Mouse (Mus musculus) midbrain, embryonic 11.5 days (tissue): ENCODE measurements at regions not wholly inside any gene's neighbourhood (a gene's known extent, or its start where the extent isn't known, plus 50 kb on each side); places are given as distances from the start of the nearest gene placed in this dataset.

Experiments used
- ATAC-seq: fragments of 200-750 bp; cut with Nextera tagmentation; 2 replicates; pipeline ENCODE4 v1.8.0; 2017; ENCODE audit warnings: moderate TSS enrichment, moderate library complexity; ENCODE audit not compliant: low FRiP score
- DNase-seq: peaks from one replicate; pipeline ENCODE4 v3.0.0; 2015; ENCODE audit warnings: low spot score; ENCODE audit errors: missing footprints
- H3K27ac ChIP-seq: fragments of 300-500 bp; sonication (generic); 2 replicates; pipeline ENCODE4 v1.5.1; 2014; ENCODE audit warnings: low read depth, low read length
- H3K27me3 ChIP-seq: fragments of 300-500 bp; sonication (generic); 2 replicates; pipeline ENCODE4 v1.6.1; 2014; ENCODE audit warnings: mild to moderate bottlenecking, low read length, moderate library complexity, mixed read lengths; ENCODE audit not compliant: control insufficient read depth, insufficient read depth
- H3K36me3 ChIP-seq: fragments of 300-500 bp; sonication (generic); 2 replicates; pipeline ENCODE4 v1.6.1; 2014; ENCODE audit warnings: mild to moderate bottlenecking, low read length, moderate library complexity, mixed read lengths; ENCODE audit not compliant: control insufficient read depth, insufficient read depth
- H3K4me1 ChIP-seq: fragments of 300-500 bp; sonication (generic); 2 replicates; pipeline ENCODE4 v1.6.1; 2014; ENCODE audit warnings: low read length; ENCODE audit not compliant: control insufficient read depth, insufficient read depth
- H3K4me2 ChIP-seq: fragments of 300-500 bp; sonication (generic); 2 replicates; pipeline ENCODE4 v1.6.1; 2014; ENCODE audit warnings: mild to moderate bottlenecking, moderate library complexity
- H3K4me3 ChIP-seq: fragments of 300-500 bp; sonication (generic); 2 replicates; pipeline ENCODE4 v1.5.1; 2014; ENCODE audit warnings: low read depth, low read length
- H3K9ac ChIP-seq: fragments of 300-500 bp; sonication (generic); 2 replicates; pipeline ENCODE4 v1.6.1; 2014; ENCODE audit warnings: low read length
- H3K9me3 ChIP-seq: fragments of 300-500 bp; sonication (generic); 2 replicates; pipeline ENCODE4 v1.6.1; 2016; ENCODE audit warnings: low read length; ENCODE audit not compliant: control insufficient read depth
- WGBS: fragments of 180-500 bp; shearing (Covaris S2); extraction: QIAGEN DNeasy Blood & Tissue Kit; methylation state at CpG from one replicate; pipeline ENCODE4 v1.1.7; 2014; 5-methylcytosine and 5-hydroxymethylcytosine counted together

DNA sequence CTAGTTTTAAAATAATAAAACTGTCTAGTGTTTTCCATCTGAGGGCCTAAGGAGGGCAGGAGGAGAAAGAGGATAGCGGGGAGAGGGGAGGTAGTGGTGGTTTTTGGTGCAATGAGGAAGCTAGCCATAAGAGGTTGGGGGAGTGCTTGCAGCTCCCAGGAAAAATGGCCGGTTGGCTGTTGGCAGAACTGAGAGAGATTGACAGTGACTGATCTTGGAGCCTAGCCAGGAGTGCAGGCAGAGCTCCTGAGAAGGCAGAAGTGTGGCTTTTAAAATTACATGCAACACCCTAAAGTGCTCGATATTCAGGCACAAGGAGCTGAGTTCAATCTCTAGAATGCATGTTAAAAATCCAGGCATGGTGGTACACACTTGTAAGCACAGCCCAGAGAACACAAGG, 938.3 kb upstream of the 2610301B20Rik start:
- WGBS, result 60% methylated on average over 3 of the region's 3 CpGs
- DNase-seq (no peak), ATAC-seq (no peak)
- no peaks in the 10 kb centered on the region for H3K36me3 ChIP-seq
- H3K4me3 ChIP-seq, result no peak overlapping the region
- no peak overlapping the region for H3K4me2 ChIP-seq
- H3K27me3 ChIP-seq, result no peaks in the 10 kb centered on the region
- H3K4me1 ChIP-seq, result no peaks in the 10 kb centered on the region
- H3K9me3 ChIP-seq, result no peaks in the 10 kb centered on the region
- H3K9ac ChIP-seq, result no peak overlapping the region
- H3K27ac ChIP-seq, result no peak overlapping the region

DNA sequence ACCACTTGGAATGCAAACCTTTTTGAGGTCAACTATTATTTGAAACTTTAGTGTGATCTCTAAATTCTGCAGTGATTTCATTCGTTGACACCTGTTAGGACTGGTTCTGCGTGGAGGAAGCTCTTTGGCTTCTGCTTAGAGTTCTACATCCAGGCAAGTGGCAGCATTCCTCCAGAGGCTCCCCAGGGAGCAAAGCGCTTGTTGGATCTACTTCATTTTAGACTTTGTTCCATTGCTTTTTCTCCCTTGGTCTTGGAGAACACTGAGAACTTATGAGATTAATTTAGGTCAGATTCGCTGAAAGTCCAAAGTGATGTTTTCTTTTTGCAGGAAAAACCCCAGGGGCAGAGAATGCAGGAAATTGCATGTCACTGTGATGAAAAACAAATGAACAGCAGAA, 922.9 kb upstream of the 2610301B20Rik start:
- Histone ChIP-seq H3K9me3 (no peaks in the 10 kb centered on the region), H3K4me3 (no peak overlapping the region), H3K9ac (no peak overlapping the region), H3K36me3 (no peaks in the 10 kb centered on the region), H3K27ac (no peak overlapping the region), H3K4me2 (no peak overlapping the region), H3K4me1 (no peaks in the 10 kb centered on the region), H3K27me3 (no peaks in the 10 kb centered on the region)
- no peak for ATAC-seq
- WGBS, result 81% methylated on average over 4 of the region's 4 CpGs
- DNase-seq, result no peak

- H3K9me3 ChIP-seq, result no peaks in the 10 kb centered on the region
- DNase-seq (no peak), ATAC-seq (no peak)
- no peaks in the 10 kb centered on the region for H3K4me1 ChIP-seq
- no peaks in the 10 kb centered on the region for H3K36me3 ChIP-seq
- no peak overlapping the region for H3K4me3 ChIP-seq
- H3K9ac ChIP-seq, result no peak overlapping the region
- H3K4me2 ChIP-seq, result no peak overlapping the region
- H3K27me3 ChIP-seq, result no peaks in the 10 kb centered on the region
- H3K27ac ChIP-seq, result no peak overlapping the region
These were observed 899.7 kb upstream of the 2610301B20Rik start for GRCm38 (mm10) chr4:9974631-9975030.

GRCm38 (mm10) chr4:9981354-9982040, 892.8 kb upstream of the 2610301B20Rik start:
- no peak for ATAC-seq
- H3K4me2 ChIP-seq, result no peak overlapping the region
- H3K4me1 ChIP-seq, result no peaks in the 10 kb centered on the region
- DNase-seq, result no peak
- no peak overlapping the region for H3K27ac ChIP-seq
- WGBS, result 83% methylated on average over 3 of the region's 3 CpGs
- H3K9me3 ChIP-seq, result no peaks in the 10 kb centered on the region
- no peaks in the 10 kb centered on the region for H3K36me3 ChIP-seq
- H3K4me3 ChIP-seq, result no peak overlapping the region
- no peak overlapping the region for H3K9ac ChIP-seq
- no peaks in the 10 kb centered on the region for H3K27me3 ChIP-seq

DNA sequence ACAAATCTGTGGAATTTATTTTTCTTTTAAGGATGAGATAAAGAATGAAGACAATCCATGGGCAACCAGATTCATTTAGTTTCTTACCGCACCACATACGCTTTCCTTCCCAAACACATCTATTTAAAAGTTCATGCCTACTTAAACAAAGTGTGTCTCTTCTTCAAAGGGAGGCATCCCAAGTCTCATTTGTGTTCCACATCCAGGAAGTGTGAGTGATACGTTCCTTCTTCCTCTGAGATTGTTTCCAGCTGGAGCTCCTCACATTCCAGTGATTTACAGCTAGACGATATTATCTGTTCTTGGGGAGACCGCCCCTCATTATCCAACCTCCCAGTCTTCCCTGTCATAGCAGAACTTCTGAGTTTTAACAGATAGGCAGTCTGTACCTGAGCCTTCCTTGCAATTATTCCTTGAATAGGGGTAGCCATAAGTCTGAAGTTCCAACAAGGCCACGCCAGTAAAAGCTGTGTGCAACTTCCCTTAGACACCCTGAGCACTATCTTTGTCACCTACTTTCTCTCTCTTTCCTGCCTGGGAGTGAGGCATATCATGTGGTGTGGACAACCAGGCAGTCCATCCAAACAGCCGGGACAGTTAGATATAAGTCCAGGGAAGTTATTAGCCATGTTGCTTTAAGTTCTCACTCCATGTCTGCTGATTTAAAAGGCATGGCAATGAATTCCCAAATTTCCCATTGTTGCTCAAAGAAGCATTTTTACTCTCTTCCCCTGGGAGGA, 891.3 kb upstream of the 2610301B20Rik start:
- Histone ChIP-seq H3K4me2 (no peak overlapping the region), H3K36me3 (no peaks in the 10 kb centered on the region), H3K9me3 (no peaks in the 10 kb centered on the region), H3K27me3 (no peaks in the 10 kb centered on the region), H3K9ac (no peak overlapping the region), H3K27ac (no peak overlapping the region), H3K4me1 (no peaks in the 10 kb centered on the region), H3K4me3 (no peak overlapping the region)
- ATAC-seq (no peak), DNase-seq (no peak)
- WGBS, result 89% methylated on average over 7 of the region's 7 CpGs

GRCm38 (mm10) chr4:9993871-9994270, 880.4 kb upstream of the 2610301B20Rik start:
- Histone ChIP-seq H3K4me1 (no peaks in the 10 kb centered on the region), H3K4me3 (no peak overlapping the region), H3K27me3 (no peaks in the 10 kb centered on the region), H3K4me2 (no peak overlapping the region), H3K27ac (no peak overlapping the region), H3K36me3 (no peaks in the 10 kb centered on the region), H3K9me3 (no peaks in the 10 kb centered on the region), H3K9ac (no peak overlapping the region)
- ATAC-seq (no peak), DNase-seq (no peak)
- WGBS, result 24% methylated on average over 1 of the region's 1 CpGs

DNA sequence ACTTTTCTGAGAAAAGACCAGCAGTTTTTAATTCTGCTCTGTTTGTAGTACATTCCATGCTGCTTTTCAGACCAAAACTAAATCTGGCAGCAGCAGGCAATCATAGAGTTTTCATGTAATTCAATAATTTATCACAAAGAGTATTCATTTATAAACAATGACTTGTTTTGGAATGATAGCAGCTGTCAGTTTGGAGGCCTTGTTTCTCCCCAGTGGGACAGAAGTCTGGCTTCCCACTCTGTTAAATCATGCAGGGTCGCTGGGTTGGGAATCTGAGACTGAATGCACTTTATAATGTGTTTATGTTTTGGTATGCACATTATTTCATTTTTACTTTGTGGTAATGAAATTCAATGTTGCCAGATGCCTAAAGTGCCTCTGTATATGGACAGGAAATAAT, 879.8 kb upstream of the 2610301B20Rik start:
- ATAC-seq, result no peak
- DNase-seq, result no peak
- Histone ChIP-seq H3K27me3 (no peaks in the 10 kb centered on the region), H3K4me2 (no peak overlapping the region), H3K27ac (no peak overlapping the region), H3K9ac (no peak overlapping the region), H3K4me1 (no peaks in the 10 kb centered on the region), H3K36me3 (no peaks in the 10 kb centered on the region), H3K9me3 (no peaks in the 10 kb centered on the region), H3K4me3 (no peak overlapping the region)
- WGBS, result 73% methylated on average over 1 of the region's 1 CpGs

DNA sequence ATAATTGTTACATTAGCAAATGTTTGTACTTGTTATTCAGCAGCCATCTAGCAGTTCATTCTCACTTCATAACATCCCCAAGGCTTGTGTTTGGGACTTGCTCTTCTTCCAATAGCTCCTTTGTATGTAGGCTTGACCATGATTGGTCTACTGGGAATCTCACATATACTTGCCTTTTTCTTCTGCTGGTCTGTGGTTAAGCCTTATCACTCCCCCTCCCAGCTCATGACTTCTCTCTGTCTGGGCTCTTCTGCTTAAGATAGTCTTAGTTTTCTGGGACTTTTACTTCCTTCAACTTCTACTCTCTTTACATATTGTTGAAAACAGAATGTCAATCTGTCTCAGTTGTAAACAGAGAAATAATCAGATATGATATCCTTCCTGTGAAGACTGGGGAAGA, 844.0 kb upstream of the 2610301B20Rik start:
- Histone ChIP-seq H3K27me3 (no peaks in the 10 kb centered on the region), H3K4me3 (no peak overlapping the region), H3K4me1 (no peaks in the 10 kb centered on the region), H3K4me2 (no peak overlapping the region), H3K9me3 (no peaks in the 10 kb centered on the region), H3K27ac (no peak overlapping the region), H3K9ac (no peak overlapping the region), H3K36me3 (no peaks in the 10 kb centered on the region)
- DNase-seq, result no peak
- ATAC-seq, result no peak

- H3K4me3 ChIP-seq, result no peak overlapping the region
- no peaks in the 10 kb centered on the region for H3K4me1 ChIP-seq
- H3K36me3 ChIP-seq, result no peaks in the 10 kb centered on the region
- no peaks in the 10 kb centered on the region for H3K27me3 ChIP-seq
- H3K4me2 ChIP-seq, result no peak overlapping the region
- H3K9ac ChIP-seq, result no peak overlapping the region
- ATAC-seq (no peak), DNase-seq (no peak)
- WGBS, result 20% methylated on average over 3 of the region's 3 CpGs
- no peak overlapping the region for H3K27ac ChIP-seq
- H3K9me3 ChIP-seq, result no peaks in the 10 kb centered on the region
These were observed 842.5 kb upstream of the 2610301B20Rik start for GRCm38 (mm10) chr4:10031764-10032163.
